Mouse (Mus musculus): ENCODE measurements around the gene Wfdc17.

- no peak for TF ChIP-seq CTCF (IDR thresholded peaks at IDR 0.05 in 2 of 3, conservative IDR thresholded peaks at IDR 0.05 in 1 of 3; ENCODE audit: control insufficient read depth in 1 of 3, insufficient read depth in 1 of 3, low read depth in 2 of 3, low read length in 3 of 3, poor library complexity in 1 of 3, severe bottlenecking in 1 of 3)
- TF ChIP-seq EP300 (IDR thresholded peaks at IDR 0.05; ENCODE audit: low read depth in 1 of 2, low read length in 2 of 2) = no peak
- no peak for TF ChIP-seq NELFE (IDR thresholded peaks at IDR 0.05; ENCODE audit: low read depth, low read length)
These were observed 43.8 kb downstream of the Wfdc17 start for GRCm38 (mm10) chr11:83747376-83748265.
